ENCODE assay signal across 15 mouse cellular contexts in the genomic region with DNA sequence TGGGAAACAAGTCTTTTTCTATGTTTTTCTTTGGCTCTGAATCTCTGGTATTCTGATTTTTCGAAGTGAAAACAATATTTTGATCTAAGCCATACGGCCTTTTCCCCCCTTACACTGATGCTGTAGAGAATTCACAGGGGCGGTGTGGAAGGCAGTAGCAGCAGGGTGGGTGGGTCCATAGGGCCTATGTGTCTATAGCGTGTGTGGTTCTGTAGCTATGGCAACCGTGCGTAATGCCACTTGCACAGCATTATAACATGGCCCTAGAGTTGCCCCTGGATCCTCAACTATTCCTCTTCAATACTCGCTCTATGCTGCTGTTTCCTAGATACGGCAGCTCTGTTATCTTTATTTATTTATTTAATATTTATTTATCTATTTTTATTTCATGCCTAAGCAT. TPM values are rescaled to one million over a fixed set of nuclear protein-coding genes. Genes with fewer than 3 reads are reported as not detected.
DNase-seq lines count a peak whose midpoint lies in the region; ATAC-seq and TF ChIP-seq lines count a peak whose summit lies in the region.
"Had no signal": no experiment of that assay in that cellular context is flagged by ENCODE, and none has a peak within 500 bp of the region (broad histone marks: within the 10 kb centered on the region; RNA-seq: fewer than 3 reads in every experiment).

No protein-coding gene starts in this region.

- DNase-seq in hindbrain, embryonic 11.5 days (ENCODE audit: low spot score) = peak; percentile 27
- DNase-seq in brain, embryonic 14.5 days (ENCODE audit: low read depth) = peak; percentile 74
- peak; percentile 61 for DNase-seq in forebrain, embryonic 14.5 days (ENCODE audit: low spot score)
- no peak for DNase-seq in stomach, postnatal 0 days (ENCODE audit: low spot score)
- DNase-seq in frontal cortex, adult 2 months (ENCODE audit: extremely low spot score in 1 of 2, low spot score in 1 of 2) = no peak
- DNase-seq in c-Kit-positive CD71-positive TER-119-positive erythroid progenitor cells, embryonic 14.5 days (ENCODE audit: low spot score) = no peak
- DNase-seq: adrenal gland, postnatal 36 days; cerebellum, adult 11-12 months; heart, adult 11 months; kidney, adult 18-20 months; liver; thymus, postnatal 14 days had no signal

- TF ChIP-seq EP300 in stomach, postnatal 0 days (optimal IDR thresholded peaks at IDR 0.05) = no peak

- H3K27me3 ChIP-seq in hindbrain, embryonic 11.5 days (ENCODE audit: control insufficient read depth, insufficient read depth, low read length) = no peaks in the 10 kb centered on the region
- no peaks in the 10 kb centered on the region for H3K27me3 ChIP-seq in hindbrain, embryonic 12.5 days
- no peaks in the 10 kb centered on the region for H3K27me3 ChIP-seq in forebrain, embryonic 14.5 days (replicated peaks; ENCODE audit: control insufficient read depth, insufficient read depth, low read length)
- H3K27me3 ChIP-seq in midbrain, embryonic 12.5 days = no peaks in the 10 kb centered on the region
- H3K27me3 ChIP-seq in stomach, postnatal 0 days (ENCODE audit: control insufficient read depth, insufficient read depth, low read length) = no peaks in the 10 kb centered on the region
- H3K27me3 ChIP-seq: embryonic facial prominence, embryonic 15.5 days had no signal

- no peaks in the 10 kb centered on the region for H3K9me3 ChIP-seq in hindbrain, embryonic 11.5 days (ENCODE audit: control insufficient read depth, low read length)
- H3K9me3 ChIP-seq in hindbrain, embryonic 12.5 days (replicated peaks) = no peaks in the 10 kb centered on the region
- no peaks in the 10 kb centered on the region for H3K9me3 ChIP-seq in forebrain, embryonic 14.5 days (replicated peaks; ENCODE audit: control insufficient read depth, low read length)
- H3K9me3 ChIP-seq in midbrain, embryonic 12.5 days = no peaks in the 10 kb centered on the region
- H3K9me3 ChIP-seq in stomach, postnatal 0 days (ENCODE audit: control insufficient read depth, low read length) = no peaks in the 10 kb centered on the region
- H3K9me3 ChIP-seq: embryonic facial prominence, embryonic 15.5 days had no signal

- no peak for TF ChIP-seq CTCF in brain, embryonic 14.5 days (IDR thresholded peaks at IDR 0.05; ENCODE audit: borderline replicate concordance, extremely low read depth, insufficient read depth, insufficient read length)
- TF ChIP-seq CTCF in stomach, postnatal 0 days (IDR thresholded peaks at IDR 0.05; ENCODE audit: low read depth) = no peak

- ATAC-seq in hindbrain, embryonic 11.5 days (ENCODE audit: low FRiP score) = no peak
- no peak for ATAC-seq in hindbrain, embryonic 12.5 days (ENCODE audit: low FRiP score)
- peak; percentile 72; the same call in 1 of the 2 replicates for ATAC-seq in forebrain, embryonic 14.5 days
- 0 out of 2 replicates have a peak, but pooled peaks have one; percentile 56 for ATAC-seq in midbrain, embryonic 12.5 days (ENCODE audit: low FRiP score, low read depth)
- no peak for ATAC-seq in stomach, postnatal 0 days (ENCODE audit: low FRiP score, low TSS enrichment)

- TF ChIP-seq POLR2A in brain, embryonic 14.5 days (IDR thresholded peaks at IDR 0.05; ENCODE audit: borderline replicate concordance, extremely low read depth, insufficient read depth, insufficient read length, poor library complexity, severe bottlenecking) = no peak

- no peaks in the 10 kb centered on the region for H3K4me1 ChIP-seq in hindbrain, embryonic 11.5 days (replicated peaks; ENCODE audit: control insufficient read depth, insufficient read depth, low read length)
- H3K4me1 ChIP-seq in hindbrain, embryonic 12.5 days = peaks cover 6% of the 10 kb centered on the region
- H3K4me1 ChIP-seq in forebrain, embryonic 14.5 days (ENCODE audit: control insufficient read depth, insufficient read depth, low read length) = no peaks in the 10 kb centered on the region
- H3K4me1 ChIP-seq in midbrain, embryonic 12.5 days = peaks cover 9% of the 10 kb centered on the region
- H3K4me1 ChIP-seq in stomach, postnatal 0 days (replicated peaks; ENCODE audit: control insufficient read depth, insufficient read depth) = no peaks in the 10 kb centered on the region

- H3K4me2 ChIP-seq in hindbrain, embryonic 11.5 days (replicated peaks; ENCODE audit: low read depth, low read length) = no peak overlapping the region
- no peak overlapping the region for H3K4me2 ChIP-seq in hindbrain, embryonic 12.5 days (replicated peaks)
- H3K4me2 ChIP-seq in forebrain, embryonic 14.5 days (ENCODE audit: low read length) = no peak overlapping the region
- no peak overlapping the region for H3K4me2 ChIP-seq in midbrain, embryonic 12.5 days (replicated peaks)
- no peak overlapping the region for H3K4me2 ChIP-seq in stomach, postnatal 0 days (replicated peaks; ENCODE audit: low read depth)
- H3K4me2 ChIP-seq: embryonic facial prominence, embryonic 15.5 days had no signal

- 70% methylated on average over 8 of the region's 8 CpGs for WGBS in hindbrain, embryonic 11.5 days
- 61% methylated on average over 8 of the region's 8 CpGs for WGBS in hindbrain, embryonic 12.5 days
- WGBS in forebrain, embryonic 14.5 days = 57% methylated on average over 8 of the region's 8 CpGs
- 47% methylated on average over 8 of the region's 8 CpGs for WGBS in midbrain, embryonic 12.5 days
- 68% methylated on average over 8 of the region's 8 CpGs for WGBS in stomach, postnatal 0 days

- H3K4me3 ChIP-seq in hindbrain, embryonic 11.5 days (ENCODE audit: low read depth, low read length) = no peak overlapping the region
- no peak overlapping the region for H3K4me3 ChIP-seq in hindbrain, embryonic 12.5 days
- no peak overlapping the region for H3K4me3 ChIP-seq in forebrain, embryonic 14.5 days (ENCODE audit: low read depth, low read length)
- no peak overlapping the region for H3K4me3 ChIP-seq in midbrain, embryonic 12.5 days
- H3K4me3 ChIP-seq in stomach, postnatal 0 days (ENCODE audit: low read depth, low read length) = no peak overlapping the region
- H3K4me3 ChIP-seq: embryonic facial prominence, embryonic 15.5 days had no signal

- no peak overlapping the region for H3K27ac ChIP-seq in hindbrain, embryonic 11.5 days (ENCODE audit: low read depth, low read length)
- no peak overlapping the region for H3K27ac ChIP-seq in hindbrain, embryonic 12.5 days
- H3K27ac ChIP-seq in forebrain, embryonic 14.5 days (ENCODE audit: low read depth, low read length) = no peak overlapping the region
- H3K27ac ChIP-seq in midbrain, embryonic 12.5 days (replicated peaks) = no peak overlapping the region
- no peak overlapping the region for H3K27ac ChIP-seq in stomach, postnatal 0 days (replicated peaks)
- H3K27ac ChIP-seq: embryonic facial prominence, embryonic 15.5 days had no signal

- no peak overlapping the region for H3K9ac ChIP-seq in hindbrain, embryonic 11.5 days (ENCODE audit: low read depth, low read length)
- H3K9ac ChIP-seq in hindbrain, embryonic 12.5 days = no peak overlapping the region
- no peak overlapping the region for H3K9ac ChIP-seq in forebrain, embryonic 14.5 days (ENCODE audit: low read length)
- H3K9ac ChIP-seq in midbrain, embryonic 12.5 days (replicated peaks) = no peak overlapping the region
- H3K9ac ChIP-seq in stomach, postnatal 0 days (ENCODE audit: low read length) = no peak overlapping the region
- H3K9ac ChIP-seq: embryonic facial prominence, embryonic 15.5 days had no signal

- no peaks in the 10 kb centered on the region for H3K36me3 ChIP-seq in hindbrain, embryonic 11.5 days (ENCODE audit: control insufficient read depth, insufficient read depth, low read length)
- H3K36me3 ChIP-seq in hindbrain, embryonic 12.5 days = no peaks in the 10 kb centered on the region
- H3K36me3 ChIP-seq in forebrain, embryonic 14.5 days (ENCODE audit: control insufficient read depth, insufficient read depth, low read length) = no peaks in the 10 kb centered on the region
- H3K36me3 ChIP-seq in midbrain, embryonic 12.5 days = no peaks in the 10 kb centered on the region
- no peaks in the 10 kb centered on the region for H3K36me3 ChIP-seq in stomach, postnatal 0 days (ENCODE audit: control insufficient read depth, insufficient read depth, low read length)
- H3K36me3 ChIP-seq: embryonic facial prominence, embryonic 15.5 days had no signal

RNA-seq across cellular contexts. Expression of a gene that starts 32.5 kb away (rescaled TPM):
- 17.4 and 22.3 TPM in 2 replicates for polyA plus RNA-seq in hindbrain, embryonic 11.5 days (2014; fragmentation: Nextera tagmentation; extraction: Ambion mirVana)
- 25.9 and 26.0 TPM in 2 replicates for polyA plus RNA-seq in hindbrain, embryonic 12.5 days (2016; fragmentation: Nextera tagmentation; extraction: Ambion mirVana)
- polyA plus RNA-seq in brain, embryonic 14.5 days (2012; rRNA removed) = 32.4 and 52.1 TPM in 2 replicates
- polyA plus RNA-seq in forebrain, embryonic 14.5 days (2014; fragmentation: Nextera tagmentation; extraction: Ambion mirVana) = 20.8 and 29.2 TPM in 2 replicates
- polyA plus RNA-seq in midbrain, embryonic 12.5 days (2016; fragmentation: Nextera tagmentation; extraction: Ambion mirVana) = 17.9 and 19.0 TPM in 2 replicates
- polyA plus RNA-seq in stomach, postnatal 0 days (2015; fragmentation: Nextera tagmentation; extraction: Ambion mirVana) = 2.9 and 3.7 TPM in 2 replicates
- 61.3 and 64.0 TPM in 2 replicates for polyA plus RNA-seq in frontal cortex, adult 2 months (2012; rRNA removed)

Comparison
In these comparisons a context has a peak if more than half of its experiments do, and no peak if none do; other contexts are left out.
1. ATAC-seq: peak in forebrain, embryonic 14.5 days (single experiment) and midbrain, embryonic 12.5 days (single experiment); none in hindbrain, embryonic 11.5 days (single experiment), hindbrain, embryonic 12.5 days (single experiment) and stomach, postnatal 0 days (single experiment).
2. DNase-seq: peak in hindbrain, embryonic 11.5 days (single experiment), brain, embryonic 14.5 days (single experiment) and forebrain, embryonic 14.5 days (single experiment); none in stomach, postnatal 0 days (single experiment), frontal cortex, adult 2 months (0 of 2) and c-Kit-positive CD71-positive TER-119-positive erythroid progenitor cells, embryonic 14.5 days (single experiment).